ENCODE assay signal across 8 mouse cellular contexts in genomic region chr1:171343922-171344677, GRCm38 (mm10). TPM values are rescaled to one million over a fixed set of nuclear protein-coding genes. Genes with fewer than 3 reads are reported as not detected.
DNase-seq lines count a peak whose midpoint lies in the region; ATAC-seq lines count a peak whose summit lies in the region.

No protein-coding gene starts in this region.

- peaks cover 46% of the 10 kb centered on the region for H3K36me3 ChIP-seq in embryonic facial prominence, embryonic 13.5 days

- H3K27me3 ChIP-seq in embryonic facial prominence, embryonic 13.5 days: no peaks in the 10 kb centered on the region

- H3K4me1 ChIP-seq in embryonic facial prominence, embryonic 13.5 days: peaks cover 22% of the 10 kb centered on the region

- peak; percentile 45 for DNase-seq in cerebellum, adult 9-10 months
- DNase-seq in cerebellum, adult 8-10 months: no peak
- peak; percentile 50 for DNase-seq in A20 (ENCODE audit: low read depth, low spot score)
- peak; percentile 86 for DNase-seq in kidney, adult 9 months
- DNase-seq in lung, postnatal 25 days (ENCODE audit: low spot score): peak; percentile 65
- no peak for DNase-seq in T-cell, adult 2 months (ENCODE audit: low spot score)
- no peak for DNase-seq in urinary bladder, postnatal 10 days (ENCODE audit: low spot score)

- WGBS in embryonic facial prominence, embryonic 13.5 days: 74% methylated on average over 8 of the region's 9 CpGs

- peak overlapping the region; percentile 86 for H3K4me2 ChIP-seq in embryonic facial prominence, embryonic 13.5 days

- 0 out of 2 replicates have a peak, but pooled peaks cover 6% of the 10 kb centered on the region for H3K9me3 ChIP-seq in embryonic facial prominence, embryonic 13.5 days

- 0 out of 2 replicates have a peak, but pooled peaks have one; percentile 16 for ATAC-seq in embryonic facial prominence, embryonic 13.5 days (ENCODE audit: insufficient number of reproducible peaks, insufficient read depth, low FRiP score, low TSS enrichment, low read depth)

- no peak overlapping the region for H3K9ac ChIP-seq in embryonic facial prominence, embryonic 13.5 days

- H3K4me3 ChIP-seq in embryonic facial prominence, embryonic 13.5 days: no peak overlapping the region; the same call in 1 of the 2 replicates

- no peak overlapping the region for H3K27ac ChIP-seq in embryonic facial prominence, embryonic 13.5 days

RNA-seq across cellular contexts. Expression of gene Nit1, which starts 1.3 kb away (rescaled TPM):
- polyA plus RNA-seq in embryonic facial prominence, embryonic 13.5 days (2015; fragmentation: Nextera tagmentation; extraction: Ambion mirVana): 43.4 and 44.9 TPM in 2 replicates

RNA-seq across cellular contexts. Expression of gene Pfdn2, which starts 1.4 kb away (rescaled TPM):
- 119 and 125 TPM in 2 replicates for polyA plus RNA-seq in embryonic facial prominence, embryonic 13.5 days (2015; fragmentation: Nextera tagmentation; extraction: Ambion mirVana)

RNA-seq across cellular contexts. Expression of gene Dedd, which starts 15.2 kb away (rescaled TPM):
- 58.4 and 59.6 TPM in 2 replicates for polyA plus RNA-seq in embryonic facial prominence, embryonic 13.5 days (2015; fragmentation: Nextera tagmentation; extraction: Ambion mirVana)

RNA-seq across cellular contexts. Expression of gene Klhdc9, which starts 16.5 kb away (rescaled TPM):
- 1.2 and 1.9 TPM in 2 replicates for polyA plus RNA-seq in embryonic facial prominence, embryonic 13.5 days (2015; fragmentation: Nextera tagmentation; extraction: Ambion mirVana)

RNA-seq across cellular contexts. Expression of gene Nectin4, which starts 25.8 kb away (rescaled TPM):
- polyA plus RNA-seq in embryonic facial prominence, embryonic 13.5 days (2015; fragmentation: Nextera tagmentation; extraction: Ambion mirVana): 19.0 and 21.6 TPM in 2 replicates

Comparison
In these comparisons a context has a peak if more than half of its experiments do, and no peak if none do; other contexts are left out.
1. DNase-seq: peak in cerebellum, adult 9-10 months (single experiment), A20 (single experiment), kidney, adult 9 months (single experiment) and lung, postnatal 25 days (single experiment); none in cerebellum, adult 8-10 months (single experiment), T-cell, adult 2 months (single experiment) and urinary bladder, postnatal 10 days (single experiment).